Mouse (Mus musculus) megakaryocyte, embryonic 14.5 days (primary cell): ENCODE measurements around the gene Trim39. TPM values are rescaled to one million over a fixed set of nuclear protein-coding genes. Genes with fewer than 3 reads are reported as not detected.

Experiments used
- H3K27me3 ChIP-seq: replicated peaks from 2 replicates; pipeline ENCODE3; 2012; ENCODE audit warnings: inconsistent platforms
- H3K36me3 ChIP-seq: replicated peaks from 2 replicates; pipeline ENCODE3; 2012; ENCODE audit warnings: low read length, inconsistent platforms, mixed read lengths
- H3K4me1 ChIP-seq: 2 replicates; pipeline ENCODE4 v1.6.1; 2012; ENCODE audit warnings: inconsistent platforms
- H3K4me3 ChIP-seq: replicated peaks from 2 replicates; pipeline ENCODE3; 2012; ENCODE audit warnings: moderate library complexity, mild to moderate bottlenecking, inconsistent platforms
- H3K9me3 ChIP-seq: 2 replicates; pipeline ENCODE4 v1.6.1; 2012; ENCODE audit warnings: inconsistent platforms
- FLI1 ChIP-seq: IDR thresholded peaks from 2 replicates; pipeline ENCODE4 v1.6.1; 2012; ENCODE audit warnings: low read length, inconsistent platforms, mixed read lengths
- GATA1 ChIP-seq: IDR thresholded peaks from 3 replicates; pipeline ENCODE4 v1.6.1; 2012; ENCODE audit warnings: mixed read lengths, low read length, inconsistent platforms, borderline replicate concordance
- polyA plus RNA-seq: library from polyadenylated mRNA; stranded (reverse); fragments of >175 nt; gene quantifications from 2 replicates; pipeline ENCODE4 v1.2.3, GENCODE M21; 2012; ENCODE audit warnings: low replicate concordance; ENCODE audit not compliant: insufficient read depth

Trim39 gene
- polyA plus RNA-seq, 1 experiment: 2.5 TPM

DNA sequence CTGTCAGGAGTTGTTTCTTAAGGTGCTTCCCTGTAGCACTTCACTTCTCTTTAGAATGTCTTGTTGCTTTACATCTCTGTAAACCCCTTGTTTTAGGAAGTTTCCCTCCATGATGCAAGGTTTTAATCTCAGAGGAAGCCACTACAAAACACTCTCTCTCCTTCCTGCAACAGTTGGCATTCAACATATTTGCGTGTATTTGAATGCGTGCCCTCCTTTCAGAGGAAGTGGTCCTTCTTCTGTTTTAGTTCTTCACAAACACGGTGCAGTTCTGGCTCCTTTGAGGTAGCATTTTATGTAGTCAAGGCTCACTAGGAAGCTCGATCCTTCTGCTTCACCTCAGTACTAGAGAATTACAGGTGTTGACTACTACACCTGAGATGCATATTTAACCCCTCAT is 1.7 kb upstream of the Trim39 start:
- Histone ChIP-seq H3K36me3 (peaks cover 51% of the 10 kb centered on the region), H3K9me3 (no peaks in the 10 kb centered on the region), H3K4me3 (no peak overlapping the region), H3K4me1 (peaks cover 62% of the 10 kb centered on the region), H3K27me3 (no peaks in the 10 kb centered on the region)
- no peak for TF ChIP-seq FLI1
- TF ChIP-seq GATA1: no peak

DNA sequence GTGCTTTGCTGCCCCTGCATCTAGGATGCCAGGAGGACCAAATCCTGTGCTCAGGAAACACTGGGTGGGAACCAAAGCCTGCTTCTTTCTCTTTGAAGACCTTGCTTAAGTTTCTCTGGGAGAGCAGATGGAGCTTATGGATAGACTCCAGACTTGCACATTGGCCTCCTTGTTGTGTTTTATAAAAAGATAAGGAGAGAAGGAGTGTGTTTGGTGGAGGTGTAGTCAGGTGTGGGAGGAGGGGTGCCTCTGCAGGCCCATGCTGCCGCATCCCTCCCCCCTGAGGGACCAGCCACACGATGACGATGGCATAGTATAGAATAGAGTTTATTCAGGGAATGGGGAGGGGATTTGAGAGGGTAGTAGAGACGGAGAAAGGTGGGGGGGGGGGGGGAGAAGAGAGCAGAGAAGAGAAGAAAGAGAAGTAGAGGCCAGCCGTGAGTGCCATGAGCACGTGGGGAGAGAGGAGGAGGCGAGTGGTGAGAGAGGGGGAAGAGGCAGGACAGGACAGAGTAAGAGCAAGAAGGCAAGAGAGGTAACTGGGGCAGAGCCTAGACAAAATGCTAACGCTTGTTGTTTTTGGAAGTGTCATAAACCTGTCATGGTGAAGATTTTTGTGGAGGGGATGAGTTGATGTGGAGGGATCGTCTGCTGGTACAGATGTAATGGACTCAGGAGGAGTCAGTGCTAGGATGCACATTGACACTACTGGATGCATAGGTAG is 758 bp upstream of the Trim39 start:
- TF ChIP-seq FLI1: no peak
- TF ChIP-seq GATA1: no peak
- H3K9me3 ChIP-seq: no peaks in the 10 kb centered on the region
- peaks cover 62% of the 10 kb centered on the region for H3K4me1 ChIP-seq
- peaks cover 53% of the 10 kb centered on the region for H3K36me3 ChIP-seq
- no peaks in the 10 kb centered on the region for H3K27me3 ChIP-seq
- peak overlapping the region; percentile 94 for H3K4me3 ChIP-seq

DNA sequence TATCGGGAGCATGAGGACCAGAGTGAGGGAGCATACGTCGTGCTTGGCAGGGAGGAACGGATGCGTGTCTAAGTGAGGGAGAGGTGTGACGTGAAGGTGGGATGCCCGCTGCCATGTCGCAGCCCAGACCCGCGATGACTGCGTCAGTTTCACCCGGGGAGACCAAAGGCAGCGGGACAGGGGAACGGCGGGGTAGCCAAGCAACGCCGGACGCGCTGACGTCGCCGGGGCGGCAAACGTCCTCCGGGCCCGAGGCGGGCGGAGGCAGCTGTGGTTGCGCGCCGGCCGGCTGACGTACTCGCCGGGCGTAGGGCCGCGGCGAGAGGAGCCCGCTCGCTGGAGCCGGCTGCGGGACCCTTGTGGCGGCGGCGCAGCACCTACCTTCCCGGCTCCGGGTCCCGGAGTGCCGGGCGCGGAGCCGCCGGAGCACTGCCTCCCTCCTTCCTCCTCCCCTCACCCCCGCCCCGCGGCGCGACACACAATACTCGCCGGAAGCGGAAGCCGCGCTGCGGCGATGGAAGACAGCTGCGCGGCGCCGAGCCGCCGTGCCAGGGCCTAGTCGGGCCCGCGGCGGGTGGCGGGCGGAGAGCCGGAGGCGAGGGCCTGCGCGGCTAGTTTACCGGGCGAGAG is 976 bp downstream of the Trim39 start:
- Histone ChIP-seq H3K36me3 (peaks cover 61% of the 10 kb centered on the region), H3K4me3 (peak overlapping the region; percentile 94)
- no peak for TF ChIP-seq GATA1
- TF ChIP-seq FLI1: no peak

DNA sequence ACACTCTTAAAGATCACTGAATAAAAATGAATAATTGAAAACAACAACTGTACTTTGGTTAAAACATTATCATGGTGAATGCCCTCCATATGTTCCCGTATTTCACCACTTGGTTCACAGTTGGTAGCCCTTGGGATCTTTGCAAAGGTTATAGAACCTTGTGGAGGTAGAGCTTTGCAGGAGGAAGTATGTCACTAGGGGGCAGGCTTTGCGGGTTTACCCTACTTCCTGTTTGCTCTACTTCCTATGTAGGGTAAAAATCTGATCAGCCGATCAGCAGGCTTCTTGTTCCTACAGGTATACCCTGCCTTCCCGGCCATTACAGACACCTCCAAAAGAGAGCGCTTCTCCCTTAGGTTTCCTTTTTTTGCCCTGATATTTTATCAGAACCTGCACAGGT is 6.2 kb downstream of the Trim39 start:
- H3K4me1 ChIP-seq: peaks cover 27% of the 10 kb centered on the region
- no peaks in the 10 kb centered on the region for H3K9me3 ChIP-seq
- no peaks in the 10 kb centered on the region for H3K27me3 ChIP-seq
- peaks cover 83% of the 10 kb centered on the region for H3K36me3 ChIP-seq
- no peak overlapping the region for H3K4me3 ChIP-seq
- no peak for TF ChIP-seq GATA1
- TF ChIP-seq FLI1: no peak

More for the DNA sequence above, 976 bp downstream of the Trim39 start:
- no peaks in the 10 kb centered on the region for H3K27me3 ChIP-seq
- H3K4me1 ChIP-seq: peaks cover 58% of the 10 kb centered on the region
- H3K9me3 ChIP-seq: no peaks in the 10 kb centered on the region

DNA sequence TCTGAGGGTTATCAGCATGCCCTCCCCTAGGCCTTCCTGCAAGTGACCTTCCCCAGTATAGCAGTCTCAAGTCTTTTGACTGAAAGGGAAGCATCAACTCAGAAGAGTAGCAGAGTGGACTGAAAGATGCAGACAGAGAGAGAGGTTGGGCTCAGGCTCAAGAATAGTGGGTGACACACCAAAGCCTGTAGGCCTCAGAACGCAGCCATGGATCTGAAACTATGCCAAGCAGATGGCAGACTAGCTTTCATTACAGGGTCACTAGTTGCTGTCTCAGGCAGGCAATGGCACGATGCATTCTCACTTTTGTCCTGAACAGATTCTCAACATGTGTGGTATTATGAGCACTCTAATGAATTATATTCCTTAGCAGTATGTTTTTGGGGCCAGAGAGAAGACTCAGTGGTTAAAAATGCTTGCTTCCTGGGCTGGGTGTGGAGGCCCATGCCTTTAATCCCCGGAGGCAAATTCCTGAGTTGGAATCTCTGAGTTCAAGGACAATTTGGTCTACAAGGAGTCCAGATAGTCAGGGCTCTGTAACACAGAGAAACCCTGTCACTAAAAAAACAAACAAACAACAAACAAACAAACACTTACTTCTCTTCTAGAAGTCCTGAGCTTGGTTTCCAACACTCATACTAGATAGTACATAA is 7.6 kb downstream of the Trim39 start:
- TF ChIP-seq FLI1 (no peak), GATA1 (no peak)
- Histone ChIP-seq H3K36me3 (peaks cover 97% of the 10 kb centered on the region), H3K9me3 (no peaks in the 10 kb centered on the region), H3K27me3 (no peaks in the 10 kb centered on the region), H3K4me3 (no peak overlapping the region), H3K4me1 (peaks cover 21% of the 10 kb centered on the region)

DNA sequence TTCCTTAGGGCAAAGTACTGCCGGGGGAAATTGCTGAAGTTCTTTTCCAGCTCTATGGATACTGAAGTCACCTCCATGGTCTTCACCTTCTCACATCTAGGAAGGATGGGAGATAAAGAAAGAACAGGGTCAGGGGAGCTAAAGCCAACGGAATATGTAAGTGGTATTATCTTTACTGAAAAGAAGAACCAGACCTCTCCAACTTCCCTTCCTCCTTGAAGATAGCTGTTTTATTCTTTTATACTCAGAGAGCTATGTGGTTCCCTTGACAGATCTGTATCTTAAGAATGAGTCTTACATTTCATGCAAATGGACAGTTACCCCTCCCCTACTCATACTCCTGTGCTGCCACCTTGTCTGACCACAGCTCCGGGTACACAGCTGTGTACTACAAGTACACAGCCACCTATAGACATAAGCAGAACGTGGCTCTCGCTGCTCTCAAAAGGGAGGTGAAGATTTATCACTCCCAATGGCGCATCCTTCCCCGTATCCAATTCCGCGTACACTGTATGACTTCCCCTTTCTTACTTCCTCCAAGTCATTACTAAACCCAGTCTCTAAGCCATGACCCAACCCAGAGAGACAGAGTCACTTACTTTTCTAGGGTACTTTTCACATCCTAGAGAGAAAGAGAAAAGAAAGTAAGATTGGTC is 10.4 kb downstream of the Trim39 start:
- no peak for TF ChIP-seq FLI1
- no peak for TF ChIP-seq GATA1
- H3K36me3 ChIP-seq: peaks cover 81% of the 10 kb centered on the region
- no peaks in the 10 kb centered on the region for H3K27me3 ChIP-seq
- H3K4me3 ChIP-seq: no peak overlapping the region
- peaks cover 36% of the 10 kb centered on the region for H3K4me1 ChIP-seq
- H3K9me3 ChIP-seq: no peaks in the 10 kb centered on the region

DNA sequence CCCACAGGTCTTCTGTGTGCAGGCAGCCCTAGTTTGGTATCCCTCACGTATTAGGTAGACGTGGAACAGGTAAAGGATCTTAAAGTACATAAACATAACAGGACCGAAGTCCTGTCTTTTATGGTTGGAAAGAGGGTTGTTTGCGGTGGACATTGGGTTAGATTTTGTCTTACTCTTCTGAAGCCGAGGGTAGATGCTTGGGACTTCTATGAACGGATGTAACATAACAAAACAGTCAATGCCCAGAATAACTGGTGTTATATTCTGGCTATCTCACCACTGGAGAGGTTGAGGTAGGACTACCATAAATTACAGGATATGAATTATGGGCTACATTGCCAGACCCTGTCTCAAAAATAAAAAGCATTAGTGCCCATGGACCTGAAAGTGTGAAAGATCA is 14.1 kb downstream of the Trim39 start, which contains the start of gene Rpp21:
Rpp21 (minus strand) TSS at position 101 of the 400 bp plus-strand sequence.
- no peak for TF ChIP-seq GATA1
- TF ChIP-seq FLI1: no peak
- Histone ChIP-seq H3K4me1 (peaks cover 33% of the 10 kb centered on the region), H3K4me3 (peak within 1 kb of the TSS; percentile 97), H3K36me3 (peaks cover 58% of the 10 kb centered on the region), H3K27me3 (no peaks in the 10 kb centered on the region), H3K9me3 (no peaks in the 10 kb centered on the region)

DNA sequence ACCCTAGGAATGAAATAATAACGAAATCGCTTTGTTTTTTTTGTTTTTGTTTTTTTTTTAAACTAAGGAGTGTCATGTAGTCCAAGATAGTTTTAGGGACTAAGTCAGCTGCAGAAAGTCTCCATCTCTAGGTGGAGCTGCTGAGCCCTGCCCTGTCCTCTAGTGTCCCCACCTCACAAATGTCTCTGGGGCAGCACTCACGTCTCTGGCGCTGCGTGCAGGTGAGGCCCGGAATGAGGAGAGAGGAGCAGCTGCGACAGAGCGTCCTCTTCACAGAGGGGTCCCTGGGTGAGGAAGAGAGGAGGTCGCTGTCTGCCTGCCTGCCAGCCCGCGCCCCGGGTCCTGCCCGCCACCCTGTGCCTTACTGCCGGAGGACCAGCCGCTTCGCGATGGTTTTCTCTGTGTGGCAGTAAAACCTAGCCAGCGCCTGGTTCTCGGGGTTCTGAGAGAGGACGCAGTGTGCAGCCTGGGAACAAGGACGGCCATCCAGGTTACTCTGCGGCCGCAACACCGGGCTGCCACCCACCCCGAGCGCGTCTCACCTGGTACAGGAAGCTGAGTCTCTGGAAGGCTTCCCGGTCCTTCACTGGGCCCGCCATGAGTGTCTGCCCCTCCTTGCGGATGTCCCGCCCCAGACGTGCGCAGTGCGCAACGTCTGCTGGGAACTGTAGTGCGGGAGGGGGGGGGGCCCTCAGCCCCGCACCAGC is 14.7 kb downstream of the Trim39 start:
- H3K4me1 ChIP-seq: peaks cover 35% of the 10 kb centered on the region
- TF ChIP-seq GATA1 (no peak), FLI1 (no peak)
- no peaks in the 10 kb centered on the region for H3K9me3 ChIP-seq
- H3K27me3 ChIP-seq: peaks cover under 1% of the 10 kb centered on the region
- peaks cover 52% of the 10 kb centered on the region for H3K36me3 ChIP-seq
- peak overlapping the region; percentile 97 for H3K4me3 ChIP-seq

DNA sequence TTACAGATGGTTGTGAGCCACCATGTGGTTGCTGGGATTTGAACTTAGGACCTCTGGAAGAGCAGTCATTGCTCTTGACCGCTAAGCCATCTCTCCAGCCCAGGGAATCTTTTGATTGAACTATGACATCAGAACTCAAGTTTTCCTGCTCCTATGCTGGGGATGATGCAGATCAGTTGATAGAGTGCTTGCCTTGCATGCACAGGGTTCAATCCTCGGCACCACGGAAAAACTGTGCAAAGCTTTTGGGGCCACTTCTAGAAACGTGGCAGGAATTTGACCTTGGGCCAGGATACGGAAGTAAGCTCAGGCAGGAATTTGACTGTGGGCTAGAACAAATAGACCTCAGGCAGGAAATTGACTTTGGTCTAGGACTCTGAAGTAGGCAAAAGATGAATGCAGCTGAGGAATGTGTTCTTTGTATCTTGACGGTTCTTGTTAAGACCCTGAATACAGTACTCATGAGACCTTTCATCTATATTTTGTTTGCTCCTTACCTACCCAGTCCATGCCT is 18.9 kb downstream of the Trim39 start:
- TF ChIP-seq GATA1: no peak
- peaks cover 29% of the 10 kb centered on the region for H3K4me1 ChIP-seq
- no peak overlapping the region for H3K4me3 ChIP-seq
- H3K9me3 ChIP-seq: 0 out of 2 replicates have a peak, but pooled peaks cover 5% of the 10 kb centered on the region
- peaks cover 17% of the 10 kb centered on the region for H3K27me3 ChIP-seq
- peaks cover 12% of the 10 kb centered on the region for H3K36me3 ChIP-seq
